Mouse (Mus musculus) testis, adult 2 months (tissue): ENCODE results near the gene Fcgrt.

Source experiments
- CTCF ChIP-seq: fragments of 200-500 bp; IDR thresholded peaks from 2 replicates; pipeline ENCODE4 v1.5.1; 2012; ENCODE audit warnings: low read depth, mild to moderate bottlenecking, inconsistent platforms, low read length, moderate library complexity; ENCODE audit not compliant: control insufficient read depth, insufficient read depth, insufficient replicate concordance
- POLR2A ChIP-seq: fragments of 200-500 bp; IDR thresholded peaks from 2 replicates; pipeline ENCODE4 v1.6.1; 2012; ENCODE audit warnings: low read depth, mild to moderate bottlenecking, inconsistent platforms, low read length, moderate library complexity; ENCODE audit not compliant: control insufficient read depth

- TF ChIP-seq CTCF, result no peak
- peak; percentile 4; the same call in 1 of the 2 replicates for TF ChIP-seq POLR2A
Observed at GRCm38 (mm10) chr7:45121966-45122365, 18.3 kb upstream of the Fcgrt start.
